Mouse (Mus musculus) small intestine, adult 2 months (tissue): Measurements from ENCODE around the gene Eef2k. TPM values are rescaled to one million over a fixed set of nuclear protein-coding genes. Genes with fewer than 3 reads are reported as not detected.
"Not testable (repeated sequence)": the region's sequence is repeated elsewhere in the genome, so short reads cannot be mapped to it uniquely, and the experiment has no call there.

Experiments used
- H3K27ac ChIP-seq: fragments of 200-500 bp; 2 replicates; pipeline ENCODE4 v1.5.1; 2012; ENCODE audit warnings: low read depth, low read length, control low read depth, inconsistent platforms; ENCODE audit not compliant: insufficient read depth
- H3K27me3 ChIP-seq: fragments of 200-500 bp; 2 replicates; pipeline ENCODE4 v1.6.1; 2012; ENCODE audit warnings: mild to moderate bottlenecking, moderate library complexity, low read length, inconsistent platforms; ENCODE audit not compliant: control insufficient read depth, insufficient read depth
- H3K36me3 ChIP-seq: fragments of 200-500 bp; 2 replicates; pipeline ENCODE4 v1.6.1; 2012; ENCODE audit warnings: mild to moderate bottlenecking, low read length, control low read depth, inconsistent platforms; ENCODE audit not compliant: control insufficient read depth, insufficient read depth
- H3K4me1 ChIP-seq: fragments of 200-500 bp; 2 replicates; pipeline ENCODE4 v1.6.1; 2012; ENCODE audit warnings: low read length, inconsistent platforms, mixed read lengths; ENCODE audit not compliant: control insufficient read depth, insufficient read depth, insufficient read length
- H3K4me3 ChIP-seq: fragments of 200-500 bp; 2 replicates; pipeline ENCODE4 v1.5.1; 2012; ENCODE audit warnings: low read depth, mild to moderate bottlenecking, control low read depth, inconsistent platforms, low read length, moderate library complexity
- CTCF ChIP-seq: fragments of 200-500 bp; IDR thresholded peaks from 2 replicates; pipeline ENCODE4 v1.5.1; 2012; ENCODE audit warnings: low read depth, mild to moderate bottlenecking, control low read depth, inconsistent platforms, low read length, moderate library complexity, mixed read lengths; ENCODE audit not compliant: insufficient replicate concordance, insufficient read length; ENCODE audit errors: extremely low read depth
- POLR2A ChIP-seq: fragments of 200-500 bp; IDR thresholded peaks from 2 replicates; pipeline ENCODE4 v1.6.1; 2012; ENCODE audit warnings: low read depth, mild to moderate bottlenecking, control low read depth, inconsistent platforms, low read length, moderate library complexity
- WGBS: fragments of 180-500 bp; shearing (Covaris S2); methylation state at CpG from one replicate; pipeline ENCODE4 v1.1.7; 2018; 5-methylcytosine and 5-hydroxymethylcytosine counted together
- polyA plus RNA-seq: library from polyadenylated mRNA; depleted of rRNA; stranded (reverse); fragments of >200 nt; gene quantifications from 2 replicates; pipeline ENCODE4 v1.2.3, GENCODE M21; 2012

The Eef2k gene
- polyA plus RNA-seq, 1 experiment: 22.8 TPM

GRCm38 (mm10) chr7:120901701-120902100 is 59.1 kb downstream of the Eef2k start:
- H3K4me3 ChIP-seq: no peak overlapping the region
- no peak overlapping the region for H3K27ac ChIP-seq
- TF ChIP-seq CTCF (no peak), POLR2A (no peak)
- H3K4me1 ChIP-seq: no peaks in the 10 kb centered on the region
- WGBS: 71% methylated on average over 8 of the region's 8 CpGs
- H3K36me3 ChIP-seq: peaks cover 21% of the 10 kb centered on the region
- H3K27me3 ChIP-seq: no peaks in the 10 kb centered on the region

- WGBS: 82% methylated on average over 3 of the region's 3 CpGs
- no peak overlapping the region for H3K27ac ChIP-seq
- H3K27me3 ChIP-seq: no peaks in the 10 kb centered on the region
- TF ChIP-seq POLR2A: no peak
- no peak for TF ChIP-seq CTCF
- peaks cover 21% of the 10 kb centered on the region for H3K36me3 ChIP-seq
- no peaks in the 10 kb centered on the region for H3K4me1 ChIP-seq
- H3K4me3 ChIP-seq: no peak overlapping the region
These were observed 60.3 kb downstream of the Eef2k start for GRCm38 (mm10) chr7:120902931-120903330.

GRCm38 (mm10) chr7:120910172-120910571 is 67.5 kb downstream of the Eef2k start:
- H3K36me3 ChIP-seq, H3K4me3 ChIP-seq, H3K27me3 ChIP-seq, H3K4me1 ChIP-seq, H3K27ac ChIP-seq: not testable (repeated sequence)
- WGBS: 71% methylated on average over 3 of the region's 3 CpGs

GRCm38 (mm10) chr7:120911268-120911667 is 68.6 kb downstream of the Eef2k start:
- WGBS: 84% methylated on average over 6 of the region's 6 CpGs
- not testable (repeated sequence) for H3K36me3 ChIP-seq

GRCm38 (mm10) chr7:120913332-120913731 is 70.7 kb downstream of the Eef2k start:
- Histone ChIP-seq H3K4me3 (no peak overlapping the region), H3K36me3 (no peaks in the 10 kb centered on the region), H3K4me1 (no peaks in the 10 kb centered on the region), H3K27me3 (no peaks in the 10 kb centered on the region), H3K27ac (no peak overlapping the region)
- WGBS: 37% methylated on average over 1 of the region's 1 CpGs
- no peak for TF ChIP-seq CTCF
- no peak for TF ChIP-seq POLR2A

More at GRCm38 (mm10) chr7:120911268-120911667, 68.6 kb downstream of the Eef2k start:
- H3K27ac ChIP-seq, H3K4me1 ChIP-seq, H3K27me3 ChIP-seq, H3K4me3 ChIP-seq: not testable (repeated sequence)

- 35% methylated on average over 11 of the region's 11 CpGs for whole genome bisulfite sequencing
- H3K4me3 ChIP-seq: no peak overlapping the region
- H3K36me3 ChIP-seq: no peaks in the 10 kb centered on the region
- TF ChIP-seq POLR2A (no peak), CTCF (no peak)
- H3K4me1 ChIP-seq: no peaks in the 10 kb centered on the region
- H3K27me3 ChIP-seq: no peaks in the 10 kb centered on the region
- H3K27ac ChIP-seq: no peak overlapping the region
These were observed 73.7 kb downstream of the Eef2k start for GRCm38 (mm10) chr7:120916262-120916875.

GRCm38 (mm10) chr7:120917279-120917591 is 74.6 kb downstream of the Eef2k start:
- Histone ChIP-seq H3K27me3 (no peaks in the 10 kb centered on the region), H3K27ac (no peak overlapping the region), H3K36me3 (no peaks in the 10 kb centered on the region), H3K4me3 (peak overlapping the region; percentile 91; the same call in 1 of the 2 replicates), H3K4me1 (no peaks in the 10 kb centered on the region)
- 3% methylated on average over 12 of the region's 12 CpGs for WGBS
- TF ChIP-seq POLR2A (no peak), CTCF (no peak)
